Mouse (Mus musculus): ENCODE results near the gene Adat1. TPM values are rescaled to one million over a fixed set of nuclear protein-coding genes. Genes with fewer than 3 reads are reported as not detected.

Adat1 gene
- total and polyA plus RNA-seq, 3 experiments = 8.3 to 9.3 TPM; not detected in 1

- H3K79me2 ChIP-seq (ENCODE audit: control insufficient read depth, insufficient read depth, low read length, poor library complexity) = peaks cover 54% of the 10 kb centered on the region
- peak overlapping the region; percentile 53 to 80 for H3K4me3 ChIP-seq (ENCODE audit: control insufficient read depth in 1 of 2, insufficient read depth in 1 of 2, low read depth in 2 of 2, low read length in 2 of 2)
- H3K27ac ChIP-seq (ENCODE audit: control insufficient read depth, low read depth, low read length) = peak overlapping the region; percentile 54
- peaks cover 3 to 37% of the 10 kb centered on the region in 2 experiments for H3K36me3 ChIP-seq (ENCODE audit: control insufficient read depth in 1 of 2, insufficient read depth in 2 of 2, low read length in 2 of 2)
- DNase-seq (ENCODE audit: low read depth, low spot score) = peak; percentile 67
- H3K27me3 ChIP-seq (ENCODE audit: control insufficient read depth in 1 of 2, insufficient read depth in 2 of 2, low read length in 2 of 2) = no peaks in the 10 kb centered on the region
- H3K9me3 ChIP-seq (replicated peaks; ENCODE audit: insufficient read depth, low read length) = no peaks in the 10 kb centered on the region
- peaks cover 19 to 27% of the 10 kb centered on the region in 2 experiments for H3K4me1 ChIP-seq (ENCODE audit: control insufficient read depth in 1 of 2, insufficient read depth in 2 of 2, low read length in 2 of 2)
- TF ChIP-seq MAZ (IDR thresholded peaks at IDR 0.05; ENCODE audit: low read depth, low read length) = no peak; the same call in 1 of the 2 replicates
- TF ChIP-seq USF2 (IDR thresholded peaks at IDR 0.05; ENCODE audit: borderline replicate concordance in 1 of 2, insufficient read depth in 1 of 2, low read depth in 1 of 2, low read length in 2 of 2) = no peak
- peak; percentile 39 for TF ChIP-seq MXI1 (IDR thresholded peaks at IDR 0.05; ENCODE audit: low read depth, low read length)
- no peak for TF ChIP-seq POLR2AphosphoS5 (IDR thresholded peaks at IDR 0.05; ENCODE audit: borderline replicate concordance, low read depth, low read length)
- TF ChIP-seq JUND (IDR thresholded peaks at IDR 0.05; ENCODE audit: low read depth, low read length) = no peak
- no peak for TF ChIP-seq POLR2AphosphoS2 (IDR thresholded peaks at IDR 0.05; ENCODE audit: low read length)
- TF ChIP-seq NRF1 (IDR thresholded peaks at IDR 0.05; ENCODE audit: insufficient read depth, low read depth, low read length, poor library complexity, severe bottlenecking) = no peak
- TF ChIP-seq NELFE (IDR thresholded peaks at IDR 0.05; ENCODE audit: low read depth, low read length) = no peak
- TF ChIP-seq SIN3A (IDR thresholded peaks at IDR 0.05; ENCODE audit: low read length) = 0 out of 2 replicates have a peak, but pooled peaks have one; percentile 44
- TF ChIP-seq ZKSCAN1 (IDR thresholded peaks at IDR 0.05; ENCODE audit: low read depth, low read length) = no peak
- TF ChIP-seq USF1 (IDR thresholded peaks at IDR 0.05; ENCODE audit: low read depth, low read length) = no peak
- H3K9ac ChIP-seq (ENCODE audit: control insufficient read depth, low read depth, low read length, poor library complexity, severe bottlenecking) = peak overlapping the region; percentile 78
These were observed 19.7 kb upstream of the Adat1 start for GRCm38 (mm10) chr8:112011816-112012242.

GRCm38 (mm10) chr8:112010997-112011815, 19.1 kb upstream of the Adat1 start, which contains the start of the genes Kars and Terf2ip:
Gene Kars, minus strand, starts transcription at chr8:112011323.
Gene Terf2ip, plus strand, starts transcription at chr8:112011398.
- Histone ChIP-seq H3K27ac (ENCODE audit: control insufficient read depth, low read depth, low read length) (peak within 1 kb of the TSS; percentile 71), H3K9me3 (replicated peaks; ENCODE audit: insufficient read depth, low read length) (no peaks in the 10 kb centered on the region), H3K4me1 (ENCODE audit: control insufficient read depth in 1 of 2, insufficient read depth in 2 of 2, low read length in 2 of 2) (peaks cover 19 to 27% of the 10 kb centered on the region in 2 experiments), H3K4me3 (ENCODE audit: control insufficient read depth in 1 of 2, insufficient read depth in 1 of 2, low read depth in 2 of 2, low read length in 2 of 2) (peak within 1 kb of the TSS; percentile 53 to 80), H3K36me3 (ENCODE audit: control insufficient read depth in 1 of 2, insufficient read depth in 2 of 2, low read length in 2 of 2) (peaks cover 6 to 42% of the 10 kb centered on the region in 2 experiments), H3K27me3 (ENCODE audit: control insufficient read depth in 1 of 2, insufficient read depth in 2 of 2, low read length in 2 of 2) (no peaks in the 10 kb centered on the region), H3K79me2 (ENCODE audit: control insufficient read depth, insufficient read depth, low read length, poor library complexity) (peaks cover 56% of the 10 kb centered on the region), H3K9ac (ENCODE audit: control insufficient read depth, low read depth, low read length, poor library complexity, severe bottlenecking) (peak within 1 kb of the TSS; percentile 83)
- DNase-seq (ENCODE audit: low read depth, low spot score) = peak; percentile 96
- TF ChIP-seq TAL1 (IDR thresholded peaks at IDR 0.05; ENCODE audit: low read length) = no peak
- peak; percentile 78; the same call in 1 of the 2 replicates for TF ChIP-seq ZMIZ1 (IDR thresholded peaks at IDR 0.05; ENCODE audit: low read depth, low read length)
- TF ChIP-seq ZNF384 (IDR thresholded peaks at IDR 0.05; ENCODE audit: low read depth, low read length) = peak; percentile 99
- peak; percentile 69 to 98; a peak in 3 of 4 replicates for TF ChIP-seq POLR2A (IDR thresholded peaks at IDR 0.05; ENCODE audit: control insufficient read depth in 1 of 2, insufficient read depth in 1 of 2, low read depth in 1 of 2, low read length in 2 of 2, poor library complexity in 1 of 2)
- no peak for TF ChIP-seq SMC3 (IDR thresholded peaks at IDR 0.05; ENCODE audit: low read depth, low read length)
- TF ChIP-seq MYC (IDR thresholded peaks at IDR 0.05; ENCODE audit: low read depth, low read length) = peak; percentile 98
- TF ChIP-seq TCF12 (IDR thresholded peaks at IDR 0.05; ENCODE audit: low read depth, low read length) = peak; percentile 52; the same call in 1 of the 2 replicates
- no peak for TF ChIP-seq GATA1 (IDR thresholded peaks at IDR 0.05; ENCODE audit: low read depth, low read length)
- TF ChIP-seq ZC3H11A (IDR thresholded peaks at IDR 0.05; ENCODE audit: low read depth, low read length) = no peak
- no peak for TF ChIP-seq BHLHE40 (IDR thresholded peaks at IDR 0.05; ENCODE audit: borderline replicate concordance, low read depth, low read length)
- TF ChIP-seq EP300 (IDR thresholded peaks at IDR 0.05; ENCODE audit: low read depth in 1 of 2, low read length in 2 of 2) = no peak
- no peak for TF ChIP-seq USF2 (IDR thresholded peaks at IDR 0.05; ENCODE audit: borderline replicate concordance in 1 of 2, insufficient read depth in 1 of 2, low read depth in 1 of 2, low read length in 2 of 2)
- peak; percentile 100 for TF ChIP-seq NRF1 (IDR thresholded peaks at IDR 0.05; ENCODE audit: insufficient read depth, low read depth, low read length, poor library complexity, severe bottlenecking)
- TF ChIP-seq POLR2AphosphoS5 (IDR thresholded peaks at IDR 0.05; ENCODE audit: borderline replicate concordance, low read depth, low read length) = peak; percentile 36; the same call in 1 of the 2 replicates
- no peak; the same call in 1 of the 2 replicates for TF ChIP-seq ETS1 (IDR thresholded peaks at IDR 0.05; ENCODE audit: low read depth, low read length)
- no peak for TF ChIP-seq MEF2A (IDR thresholded peaks at IDR 0.05; ENCODE audit: extremely low read depth, insufficient replicate concordance, low read depth, low read length, poor library complexity, severe bottlenecking)
- no peak for TF ChIP-seq GABPA (IDR thresholded peaks at IDR 0.05; ENCODE audit: low read depth, low read length)
- TF ChIP-seq POLR2AphosphoS2 (IDR thresholded peaks at IDR 0.05; ENCODE audit: low read length) = peak; percentile 88
- TF ChIP-seq KAT2A (conservative IDR thresholded peaks at IDR 0.05; ENCODE audit: low read depth, low read length) = peak; percentile 66; the same call in 1 of the 2 replicates
- peak; percentile 93 for TF ChIP-seq HCFC1 (IDR thresholded peaks at IDR 0.05; ENCODE audit: low read depth, low read length)
